Mouse (Mus musculus) thymus, adult 2 months (tissue): Measurements from ENCODE around the gene Psmd9. TPM values are rescaled to one million over a fixed set of nuclear protein-coding genes. Genes with fewer than 3 reads are reported as not detected.
A peak's percentile ranks its signal among the peaks of the same experiment; 100 is the strongest.
"Not testable (repeated sequence)": the region's sequence is repeated elsewhere in the genome, so short reads cannot be mapped to it uniquely, and the experiment has no call there.

Experiments used
- DNase-seq: peaks from one replicate; pipeline ENCODE4 v3.0.0; 2021
- H3K27ac ChIP-seq: fragments of 200-500 bp; 2 replicates; pipeline ENCODE4 v1.5.1; 2012; ENCODE audit warnings: low read length, control low read depth; ENCODE audit not compliant: control insufficient read depth, insufficient read depth
- H3K27me3 ChIP-seq: fragments of 200-500 bp; 2 replicates; pipeline ENCODE4 v1.6.1; 2012; ENCODE audit warnings: mild to moderate bottlenecking, low read length, moderate library complexity, mixed read lengths; ENCODE audit not compliant: control insufficient read depth, insufficient read depth
- H3K36me3 ChIP-seq: fragments of 200-500 bp; 2 replicates; pipeline ENCODE4 v1.6.1; 2012; ENCODE audit warnings: mild to moderate bottlenecking, low read length, moderate library complexity; ENCODE audit not compliant: control insufficient read depth, insufficient read depth
- H3K4me1 ChIP-seq: fragments of 200-500 bp; replicated peaks from 2 replicates; pipeline ENCODE4 v1.6.1; 2012; ENCODE audit warnings: low read length; ENCODE audit not compliant: control insufficient read depth, insufficient read depth
- H3K4me3 ChIP-seq: fragments of 200-500 bp; 2 replicates; pipeline ENCODE4 v1.5.1; 2012; ENCODE audit warnings: mild to moderate bottlenecking, low read length, control low read depth, moderate library complexity; ENCODE audit not compliant: control insufficient read depth, insufficient read depth
- CTCF ChIP-seq: fragments of 200-500 bp; IDR thresholded peaks from 2 replicates; pipeline ENCODE4 v1.5.1; 2012; ENCODE audit warnings: mild to moderate bottlenecking, control low read depth, low read length, moderate library complexity, borderline replicate concordance; ENCODE audit not compliant: control insufficient read depth, poor library complexity, insufficient read depth; ENCODE audit errors: extremely low read depth
- POLR2A ChIP-seq: fragments of 200-500 bp; IDR thresholded peaks from 2 replicates; pipeline ENCODE4 v1.6.1; 2012; ENCODE audit warnings: mild to moderate bottlenecking, low read length, control low read depth, moderate library complexity; ENCODE audit not compliant: control insufficient read depth, poor library complexity, insufficient read depth; ENCODE audit errors: extremely low read depth
- WGBS: fragments of 180-500 bp; shearing (Covaris S2); methylation state at CpG from one replicate; pipeline ENCODE4 v1.1.7; 2018; 5-methylcytosine and 5-hydroxymethylcytosine counted together
- polyA plus RNA-seq: library from polyadenylated mRNA; depleted of rRNA; stranded (reverse); fragments of >200 nt; gene quantifications from 2 replicates; pipeline ENCODE4 v1.2.3, GENCODE M21; 2012

Gene Psmd9
- polyA plus RNA-seq, 1 experiment, result 34.7 TPM

- WGBS, result 82% methylated on average over 4 of the region's 4 CpGs
- no peaks in the 10 kb centered on the region for H3K36me3 ChIP-seq
- no peak for DNase-seq
- H3K4me1 ChIP-seq, result no peaks in the 10 kb centered on the region
- H3K27ac ChIP-seq, result no peak overlapping the region
- H3K27me3 ChIP-seq, result no peaks in the 10 kb centered on the region
- no peak overlapping the region for H3K4me3 ChIP-seq
- no peak for TF ChIP-seq POLR2A
- TF ChIP-seq CTCF, result no peak
Observed at GRCm38 (mm10) chr5:123223051-123223410, 53.8 kb downstream of the Psmd9 start.

DNA sequence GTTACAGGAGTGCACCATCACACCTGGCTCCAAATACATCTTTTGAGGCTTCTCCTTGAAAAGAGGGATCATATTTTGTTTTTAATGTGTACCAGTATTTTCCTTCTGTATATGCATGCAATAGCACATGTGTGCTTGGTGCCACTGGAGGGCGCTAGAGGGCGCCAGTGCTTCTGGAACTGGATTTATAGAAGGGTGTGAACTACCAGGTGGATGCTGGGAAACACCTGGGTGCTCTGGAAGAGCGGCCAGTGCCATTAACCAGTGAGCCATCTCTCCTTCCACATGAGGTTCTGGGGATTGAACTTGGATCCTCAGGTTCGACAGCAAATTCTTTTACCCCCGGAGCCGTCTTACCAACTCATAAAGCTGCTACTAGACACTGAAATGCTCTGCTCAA lies 54.6 kb downstream of the Psmd9 start:
- H3K4me1 ChIP-seq, H3K36me3 ChIP-seq, H3K4me3 ChIP-seq, H3K27ac ChIP-seq, H3K27me3 ChIP-seq, DNase-seq: not testable (repeated sequence)
- whole genome bisulfite sequencing, result 63% methylated on average over 6 of the region's 6 CpGs

DNA sequence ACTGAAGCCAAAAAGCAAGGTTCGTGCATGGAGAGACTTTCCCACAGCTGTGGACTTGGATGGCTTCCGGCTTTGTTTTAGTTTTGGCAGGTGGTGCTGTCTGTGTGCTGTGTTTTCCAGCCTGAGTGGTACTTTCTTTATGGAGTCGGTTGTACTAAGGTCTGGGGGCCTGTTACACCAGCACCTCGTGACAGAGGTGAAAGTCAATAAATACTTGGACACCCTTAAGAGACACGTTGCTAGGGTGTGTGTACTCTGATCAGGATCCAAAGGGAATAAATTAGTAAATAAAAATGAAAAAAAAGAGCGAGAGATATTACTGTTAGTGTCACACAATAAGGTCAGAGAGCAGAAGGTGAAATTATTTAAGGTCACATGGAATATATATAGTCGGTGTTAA lies 57.6 kb downstream of the Psmd9 start:
- Histone ChIP-seq H3K27ac (no peak overlapping the region), H3K4me1 (0 out of 2 replicates have a peak, but pooled peaks cover 6% of the 10 kb centered on the region), H3K27me3 (no peaks in the 10 kb centered on the region), H3K4me3 (no peak overlapping the region), H3K36me3 (no peaks in the 10 kb centered on the region)
- 94% methylated on average over 7 of the region's 7 CpGs for WGBS
- no peak for DNase-seq
- TF ChIP-seq POLR2A, result no peak
- TF ChIP-seq CTCF, result no peak

DNA sequence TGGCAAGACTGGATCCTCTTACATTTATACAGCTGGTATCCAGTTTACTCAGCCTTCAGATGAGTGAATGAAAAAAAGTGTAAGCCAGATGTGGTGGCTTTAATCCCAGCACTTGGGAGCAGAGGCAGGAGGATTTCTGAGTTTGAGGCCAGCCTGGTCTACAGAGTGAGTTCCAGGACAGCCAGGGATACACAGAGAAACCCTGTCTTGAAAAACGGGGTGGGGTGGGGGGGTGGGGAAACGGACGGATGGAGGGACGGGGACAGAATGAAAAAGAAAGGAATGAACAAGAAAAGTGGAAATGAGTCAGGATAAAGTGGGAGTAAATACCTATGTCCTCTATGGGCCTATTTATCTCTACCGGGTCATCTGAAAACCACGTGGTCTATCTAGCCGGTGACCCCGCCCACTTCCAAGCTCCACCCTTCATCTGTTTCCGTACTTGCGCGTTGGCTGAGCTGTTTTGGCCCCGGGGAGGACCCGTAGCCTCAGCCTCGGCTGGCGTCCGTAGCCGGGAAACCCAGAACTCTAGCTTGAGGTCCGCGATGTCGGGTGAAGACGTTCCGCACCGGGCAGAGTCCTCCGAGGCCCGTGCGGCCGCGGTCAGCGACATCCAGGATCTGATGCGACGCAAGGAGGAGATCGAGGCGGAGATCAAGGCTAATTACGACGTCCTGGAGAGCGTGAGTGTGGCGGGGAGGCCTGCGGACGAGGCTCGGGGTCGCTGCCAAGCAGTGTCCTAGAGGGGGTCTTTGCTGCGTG lies 58.7 kb downstream of the Psmd9 start:
- H3K4me3 ChIP-seq, result peak overlapping the region; percentile 90
- TF ChIP-seq CTCF (0 out of 2 replicates have a peak, but pooled peaks have one; percentile 31), POLR2A (peak; percentile 46; the same call in 1 of the 2 replicates)
- 3% methylated on average over 42 of the region's 42 CpGs for WGBS
- 0 out of 2 replicates have a peak, but pooled peaks cover 6% of the 10 kb centered on the region for H3K4me1 ChIP-seq
- H3K36me3 ChIP-seq, result no peaks in the 10 kb centered on the region
- H3K27me3 ChIP-seq, result no peaks in the 10 kb centered on the region
- no peak overlapping the region for H3K27ac ChIP-seq
- DNase-seq, result peak; percentile 93

DNA sequence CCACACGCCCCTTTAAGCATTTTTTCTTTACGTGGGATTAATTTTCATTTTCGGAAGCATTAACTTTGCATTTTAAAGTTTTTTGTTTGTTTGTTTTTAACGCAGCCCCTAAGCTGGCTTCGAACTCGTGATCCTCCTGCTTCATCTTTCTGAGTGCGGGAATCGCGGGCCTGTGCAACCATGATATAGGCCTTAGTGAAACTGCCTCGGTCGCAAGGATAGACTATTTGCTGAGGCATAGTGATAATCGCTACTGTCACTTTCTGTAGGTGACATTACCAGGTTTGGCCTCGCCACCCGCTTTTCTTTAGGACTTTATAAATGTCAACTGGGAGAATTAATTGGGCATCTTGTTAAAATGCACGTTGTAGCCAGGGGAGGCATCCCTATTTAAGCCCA lies 59.3 kb downstream of the Psmd9 start:
- no peak overlapping the region for H3K27ac ChIP-seq

DNA sequence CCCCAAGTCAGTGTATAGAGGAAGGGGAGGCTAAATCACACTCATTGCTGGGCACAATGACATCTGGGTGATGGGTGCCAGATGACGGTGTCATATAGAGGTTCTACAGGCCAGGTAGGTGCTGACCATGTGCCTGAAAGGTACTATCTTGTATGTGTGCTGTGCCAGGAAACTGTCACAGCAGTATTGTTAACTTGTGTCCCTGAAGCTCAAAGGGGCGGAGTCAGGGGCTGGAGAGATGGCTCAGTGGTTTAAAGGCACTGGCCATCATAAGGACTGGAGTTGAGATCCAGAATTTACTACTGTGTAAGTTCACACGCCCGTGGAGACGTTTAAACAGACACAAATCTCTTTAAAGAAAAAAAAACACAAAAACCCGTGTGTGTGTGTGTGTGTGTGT lies 60.1 kb downstream of the Psmd9 start:
- no peak overlapping the region for H3K4me3 ChIP-seq

More for the DNA sequence above, 59.3 kb downstream of the Psmd9 start:
- Histone ChIP-seq H3K4me3 (peak overlapping the region; percentile 90), H3K36me3 (no peaks in the 10 kb centered on the region), H3K27me3 (no peaks in the 10 kb centered on the region), H3K4me1 (0 out of 2 replicates have a peak, but pooled peaks cover 6% of the 10 kb centered on the region)
- TF ChIP-seq POLR2A (no peak), CTCF (no peak)
- WGBS, result 9% methylated on average over 15 of the region's 15 CpGs
- no peak for DNase-seq

DNA sequence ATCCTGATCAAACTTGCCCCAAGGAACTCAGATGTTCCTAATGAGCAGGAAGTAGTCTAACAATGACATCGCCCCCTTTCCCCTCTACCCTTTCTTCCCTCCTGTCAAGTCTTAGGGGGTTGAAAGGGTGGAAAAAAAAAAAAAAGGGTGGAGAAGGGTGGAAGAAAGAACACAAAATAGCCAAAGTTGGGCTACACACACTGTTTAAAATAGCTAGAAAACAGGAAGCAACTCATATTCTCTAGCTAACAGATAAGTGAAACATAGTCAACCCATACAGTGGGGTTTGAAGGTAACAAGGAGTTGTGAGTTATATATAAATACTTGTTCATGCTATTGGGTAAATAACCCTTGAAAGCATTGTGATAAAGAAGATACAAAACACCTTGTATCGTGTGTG lies 63.0 kb downstream of the Psmd9 start:
- Histone ChIP-seq H3K36me3 (no peaks in the 10 kb centered on the region), H3K27me3 (no peaks in the 10 kb centered on the region; the same call in 1 of the 2 replicates), H3K27ac (no peak overlapping the region), H3K4me3 (no peak overlapping the region), H3K4me1 (peaks cover 17% of the 10 kb centered on the region)
- DNase-seq, result no peak
- TF ChIP-seq CTCF (no peak), POLR2A (no peak)
- WGBS, result 92% methylated on average over 2 of the region's 2 CpGs

More for the DNA sequence above, 60.1 kb downstream of the Psmd9 start:
- Histone ChIP-seq H3K27me3 (no peaks in the 10 kb centered on the region), H3K27ac (no peak overlapping the region), H3K4me1 (0 out of 2 replicates have a peak, but pooled peaks cover 6% of the 10 kb centered on the region), H3K36me3 (no peaks in the 10 kb centered on the region)
- no peak for TF ChIP-seq POLR2A
- no peak for TF ChIP-seq CTCF
- WGBS, result 96% methylated on average over 6 of the region's 6 CpGs
- DNase-seq, result no peak
